Mouse (Mus musculus): ENCODE measurements around the gene Cdk5r2. TPM values are rescaled to one million over a fixed set of nuclear protein-coding genes. Genes with fewer than 3 reads are reported as not detected.

The Cdk5r2 gene
- polyA plus RNA-seq, 1 experiment from 2014 or later, result 5.6 TPM

DNA sequence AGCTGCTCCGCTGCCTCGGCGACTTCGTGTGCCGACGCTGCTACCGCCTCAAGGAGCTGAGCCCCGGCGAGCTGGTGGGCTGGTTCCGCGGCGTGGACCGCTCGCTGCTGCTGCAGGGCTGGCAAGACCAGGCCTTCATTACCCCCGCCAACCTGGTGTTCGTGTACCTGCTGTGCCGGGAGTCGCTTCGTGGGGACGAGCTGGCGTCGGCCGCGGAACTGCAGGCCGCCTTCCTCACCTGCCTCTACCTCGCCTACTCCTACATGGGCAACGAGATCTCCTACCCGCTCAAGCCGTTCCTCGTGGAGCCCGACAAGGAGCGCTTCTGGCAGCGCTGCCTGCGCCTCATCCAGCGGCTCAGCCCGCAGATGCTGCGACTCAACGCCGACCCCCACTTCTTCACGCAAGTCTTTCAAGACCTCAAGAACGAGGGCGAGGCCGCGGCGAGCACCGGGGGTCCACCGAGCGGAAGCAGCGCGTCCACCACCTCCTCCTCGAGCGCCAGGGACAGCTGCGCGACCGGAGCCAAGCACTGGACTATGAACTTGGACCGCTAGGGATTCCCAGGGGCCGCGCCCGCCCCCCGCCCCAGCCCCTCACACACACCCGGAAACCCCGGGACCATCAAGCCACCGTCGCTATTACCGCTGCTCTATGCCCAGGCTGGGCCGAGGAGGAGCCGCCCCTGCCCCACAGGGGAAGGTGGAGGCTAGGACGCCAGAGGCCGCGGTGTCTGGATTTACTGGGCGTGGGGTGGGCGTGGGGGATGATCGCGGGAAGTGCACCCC, 1.1 kb downstream of the Cdk5r2 start:
- Histone ChIP-seq H3K36me3 (no peaks in the 10 kb centered on the region), H3K9me3 (no peaks in the 10 kb centered on the region), H3K9ac (replicated peaks) (peak overlapping the region; percentile 94), H3K4me2 (replicated peaks) (peak overlapping the region; percentile 96), H3K4me1 (peaks cover 69% of the 10 kb centered on the region), H3K27ac (replicated peaks) (peak overlapping the region; percentile 93), H3K27me3 (peaks cover 51% of the 10 kb centered on the region), H3K4me3 (peak overlapping the region; percentile 87)
- 1% methylated on average over 71 of the region's 74 CpGs for WGBS
- no peak for ATAC-seq (ENCODE audit: low FRiP score, low read depth)

DNA sequence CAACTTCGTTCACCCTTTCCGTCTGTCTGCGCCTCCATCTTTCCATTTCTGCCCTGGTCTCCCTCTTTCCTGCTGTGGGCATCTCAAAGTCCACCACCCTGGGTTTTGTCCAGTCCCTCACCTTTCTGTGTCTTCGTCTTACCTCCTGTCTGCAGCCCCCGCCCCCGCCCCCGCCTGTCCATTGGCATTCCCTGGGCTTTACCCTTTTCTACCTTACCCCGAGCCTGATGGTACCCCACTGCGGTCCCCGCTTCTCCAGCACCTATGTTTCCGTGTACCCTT, 1.6 kb downstream of the Cdk5r2 start:
- Histone ChIP-seq H3K9ac (replicated peaks) (peak overlapping the region; percentile 94), H3K4me1 (peaks cover 63% of the 10 kb centered on the region), H3K4me2 (replicated peaks) (peak overlapping the region; percentile 96), H3K9me3 (no peaks in the 10 kb centered on the region), H3K27me3 (peaks cover 51% of the 10 kb centered on the region), H3K4me3 (peak overlapping the region; percentile 87), H3K27ac (replicated peaks) (0 out of 2 replicates have a peak overlapping the region, but pooled peaks have one; percentile 42), H3K36me3 (no peaks in the 10 kb centered on the region)
- ATAC-seq (ENCODE audit: low FRiP score, low read depth), result no peak
- WGBS, result 2% methylated on average over 11 of the region's 11 CpGs

DNA sequence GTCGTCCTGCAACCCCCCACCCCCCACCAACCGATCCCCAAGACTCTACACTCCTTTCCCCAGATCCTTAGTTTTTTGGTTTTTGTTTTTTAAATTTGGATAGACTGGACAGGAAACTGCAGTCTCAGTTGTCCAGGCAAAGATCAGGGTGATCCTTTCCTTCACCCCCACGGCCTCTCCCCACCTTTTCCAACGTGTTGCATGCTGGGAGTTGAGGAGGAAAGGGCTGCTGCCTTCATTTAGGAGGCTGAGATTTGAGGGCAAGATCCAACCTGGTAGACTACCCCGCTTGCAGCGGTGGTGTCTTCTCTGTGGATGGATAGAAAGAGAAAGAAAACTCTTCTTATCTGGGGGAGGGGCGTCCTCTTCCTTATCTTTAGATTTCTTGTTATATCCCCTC, 2.1 kb downstream of the Cdk5r2 start:
- H3K4me1 ChIP-seq, result peaks cover 59% of the 10 kb centered on the region
- H3K27me3 ChIP-seq, result peaks cover 51% of the 10 kb centered on the region
- H3K4me2 ChIP-seq (replicated peaks), result peak overlapping the region; percentile 96
- H3K27ac ChIP-seq (replicated peaks), result 0 out of 2 replicates have a peak overlapping the region, but pooled peaks have one; percentile 42
- no peak for ATAC-seq (ENCODE audit: low FRiP score, low read depth)
- H3K9ac ChIP-seq (replicated peaks), result peak overlapping the region; percentile 94
- no peaks in the 10 kb centered on the region for H3K9me3 ChIP-seq
- no peaks in the 10 kb centered on the region for H3K36me3 ChIP-seq
- peak overlapping the region; percentile 87 for H3K4me3 ChIP-seq
- 2% methylated on average over 7 of the region's 7 CpGs for WGBS

DNA sequence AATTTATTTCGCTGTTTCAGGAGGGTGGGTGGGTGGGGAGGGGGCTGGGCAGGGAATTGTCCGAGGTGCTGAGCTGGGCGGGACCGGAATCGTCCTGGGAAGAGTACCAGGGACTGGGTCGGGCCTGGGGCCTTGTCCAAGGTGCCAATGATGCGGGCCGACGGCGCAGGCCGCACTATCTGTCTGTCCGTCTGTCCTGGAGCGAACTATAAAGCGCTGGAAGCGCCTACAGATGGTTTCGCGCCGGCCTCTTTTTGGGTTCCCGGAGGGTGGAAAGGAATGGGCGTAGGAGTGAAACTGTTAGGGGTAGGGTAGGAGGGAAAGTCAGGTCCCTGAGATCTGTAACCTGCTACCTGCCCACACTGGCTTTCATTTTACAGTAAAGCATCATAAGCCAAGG, 2.5 kb downstream of the Cdk5r2 start:
- 6% methylated on average over 20 of the region's 20 CpGs for WGBS
- Histone ChIP-seq H3K4me2 (replicated peaks) (peak overlapping the region; percentile 96), H3K4me3 (peak overlapping the region; percentile 87), H3K27me3 (peaks cover 51% of the 10 kb centered on the region), H3K9me3 (no peaks in the 10 kb centered on the region), H3K27ac (replicated peaks) (no peak overlapping the region), H3K9ac (replicated peaks) (peak overlapping the region; percentile 94), H3K4me1 (peaks cover 55% of the 10 kb centered on the region), H3K36me3 (no peaks in the 10 kb centered on the region)
- no peak for ATAC-seq (ENCODE audit: low FRiP score, low read depth)

DNA sequence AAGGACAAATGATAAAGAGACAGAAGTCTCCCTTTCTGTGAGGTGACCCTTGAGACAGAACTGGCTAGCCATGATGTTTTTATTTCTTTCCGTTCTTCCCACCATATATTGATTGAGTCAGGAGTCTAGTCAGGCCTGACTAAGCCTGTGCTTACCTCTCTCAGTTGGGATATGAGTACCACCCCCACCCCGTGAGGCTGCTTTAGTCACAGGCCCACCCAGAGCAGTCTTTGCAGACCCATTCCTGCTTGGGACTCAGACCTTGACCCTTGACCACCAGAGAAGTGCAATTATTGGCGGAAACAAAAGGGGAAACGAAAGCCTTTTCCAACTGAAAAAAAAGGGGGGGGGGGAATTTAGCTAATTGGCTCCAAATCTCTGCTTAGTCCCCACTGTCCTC, 2.9 kb downstream of the Cdk5r2 start:
- H3K9me3 ChIP-seq, result no peaks in the 10 kb centered on the region
- H3K36me3 ChIP-seq, result no peaks in the 10 kb centered on the region
- H3K27ac ChIP-seq (replicated peaks), result peak overlapping the region; percentile 60
- H3K4me3 ChIP-seq, result peak overlapping the region; percentile 87
- WGBS, result 7% methylated on average over 4 of the region's 4 CpGs
- peaks cover 54% of the 10 kb centered on the region for H3K4me1 ChIP-seq
- H3K4me2 ChIP-seq (replicated peaks), result peak overlapping the region; percentile 96
- no peak for ATAC-seq (ENCODE audit: low FRiP score, low read depth)
- peak overlapping the region; percentile 58 for H3K9ac ChIP-seq (replicated peaks)
- H3K27me3 ChIP-seq, result peaks cover 50% of the 10 kb centered on the region

DNA sequence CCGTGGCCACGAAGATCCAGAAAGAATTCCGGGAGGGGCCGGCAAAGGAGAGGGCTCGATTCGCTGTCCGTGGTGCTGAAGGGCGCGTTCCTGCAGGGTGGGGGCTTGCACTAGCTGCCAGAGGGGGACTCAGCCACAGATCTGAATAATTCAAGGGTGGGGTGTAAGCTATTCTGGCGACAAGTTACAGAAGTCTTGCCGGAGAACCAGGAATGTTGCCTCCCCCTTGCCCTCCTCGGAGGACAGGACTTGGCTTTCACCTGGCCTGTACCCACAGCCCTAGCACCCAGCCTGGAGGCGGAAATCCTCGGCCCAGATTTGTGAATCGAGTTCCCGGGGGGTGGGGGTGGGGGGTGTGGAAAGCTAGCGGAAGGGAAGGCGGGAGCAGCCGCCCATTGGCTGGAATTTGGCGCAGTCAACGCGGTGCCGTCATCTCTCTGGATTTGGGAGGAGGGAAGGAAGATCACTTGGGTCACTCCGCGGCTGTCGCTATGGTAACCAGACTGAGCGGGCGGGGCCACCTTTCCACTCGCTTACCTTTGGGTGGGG, 3.5 kb downstream of the Cdk5r2 start:
- Histone ChIP-seq H3K4me2 (replicated peaks) (peak overlapping the region; percentile 96), H3K27ac (replicated peaks) (peak overlapping the region; percentile 60), H3K4me1 (peaks cover 54% of the 10 kb centered on the region), H3K4me3 (peak overlapping the region; percentile 87), H3K27me3 (peaks cover 44% of the 10 kb centered on the region), H3K9ac (replicated peaks) (peak overlapping the region; percentile 58), H3K9me3 (no peaks in the 10 kb centered on the region), H3K36me3 (no peaks in the 10 kb centered on the region)
- under 1% methylated on average over 29 of the region's 29 CpGs for WGBS
- ATAC-seq (ENCODE audit: low FRiP score, low read depth), result peak; percentile 47

DNA sequence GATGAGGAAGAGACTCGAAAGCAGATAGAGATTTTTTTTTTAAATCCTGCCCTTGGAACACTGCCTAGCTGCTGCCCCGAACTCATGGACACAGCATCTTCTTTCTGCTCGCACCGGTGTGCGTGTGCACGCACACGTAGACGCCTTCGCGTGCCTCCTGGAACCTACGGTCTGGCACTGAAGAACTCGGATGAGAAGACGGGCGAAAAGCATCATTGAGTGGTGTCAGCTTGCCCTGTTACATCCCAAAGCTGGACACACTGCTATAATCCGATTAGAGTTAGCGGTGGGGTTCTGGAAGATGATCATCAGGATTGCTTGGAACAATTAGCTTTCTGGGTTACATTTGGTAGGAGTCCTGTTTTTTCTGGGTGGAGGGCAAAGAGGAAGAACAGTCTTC, 4.1 kb downstream of the Cdk5r2 start:
- H3K4me3 ChIP-seq, result peak overlapping the region; percentile 87
- H3K4me2 ChIP-seq (replicated peaks), result peak overlapping the region; percentile 96
- H3K4me1 ChIP-seq, result peaks cover 51% of the 10 kb centered on the region
- no peak for ATAC-seq (ENCODE audit: low FRiP score, low read depth)
- WGBS, result 1% methylated on average over 16 of the region's 16 CpGs
- H3K27me3 ChIP-seq, result peaks cover 38% of the 10 kb centered on the region
- peak overlapping the region; percentile 37 for H3K9ac ChIP-seq (replicated peaks)
- no peaks in the 10 kb centered on the region for H3K36me3 ChIP-seq
- H3K27ac ChIP-seq (replicated peaks), result no peak overlapping the region; the same call in 1 of the 2 replicates
- no peaks in the 10 kb centered on the region for H3K9me3 ChIP-seq

DNA sequence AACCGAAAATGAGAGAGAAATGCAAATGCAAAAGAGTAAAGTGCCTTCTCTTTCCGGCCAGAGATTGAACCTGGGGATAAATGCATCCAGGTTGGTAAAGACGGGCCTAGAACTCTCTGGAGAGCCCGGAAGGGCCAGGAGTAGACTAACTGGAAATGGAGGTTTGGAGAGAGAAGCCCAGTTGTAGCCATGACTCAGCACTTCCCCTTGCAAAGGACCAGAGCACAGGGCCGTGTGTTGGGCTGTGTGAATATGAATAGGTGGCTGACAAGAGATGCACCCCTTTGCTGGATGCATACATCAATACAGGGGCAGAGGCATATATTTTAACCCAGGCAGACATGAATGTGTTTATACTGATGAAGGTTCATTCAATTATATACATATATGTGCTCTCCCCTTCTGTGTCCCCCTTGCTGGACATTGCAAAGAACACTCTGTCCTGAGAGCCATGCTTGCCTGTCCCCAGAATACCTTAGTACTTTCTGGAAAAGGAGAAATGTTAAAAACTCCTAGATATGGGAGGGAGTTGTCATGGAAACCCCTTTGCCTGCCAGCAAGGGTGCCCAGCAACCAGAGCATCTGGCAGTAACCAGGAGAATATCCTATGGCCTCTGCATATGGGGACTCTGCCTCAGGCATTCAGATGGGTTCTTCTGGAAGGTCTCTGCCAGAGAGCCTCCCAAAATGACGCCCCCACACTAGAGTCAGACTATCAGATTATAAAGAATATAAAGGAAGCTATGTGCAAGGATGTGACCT, 4.7 kb downstream of the Cdk5r2 start:
- peak overlapping the region; percentile 96 for H3K4me2 ChIP-seq (replicated peaks)
- H3K4me1 ChIP-seq, result peaks cover 45% of the 10 kb centered on the region
- no peak for ATAC-seq (ENCODE audit: low FRiP score, low read depth)
- H3K9me3 ChIP-seq, result no peaks in the 10 kb centered on the region
- H3K9ac ChIP-seq (replicated peaks), result peak overlapping the region; percentile 37; the same call in 1 of the 2 replicates
- H3K27ac ChIP-seq (replicated peaks), result no peak overlapping the region; the same call in 1 of the 2 replicates
- H3K27me3 ChIP-seq, result peaks cover 36% of the 10 kb centered on the region
- WGBS, result 40% methylated on average over 6 of the region's 6 CpGs
- peak overlapping the region; percentile 87; the same call in 1 of the 2 replicates for H3K4me3 ChIP-seq
- H3K36me3 ChIP-seq, result no peaks in the 10 kb centered on the region

DNA sequence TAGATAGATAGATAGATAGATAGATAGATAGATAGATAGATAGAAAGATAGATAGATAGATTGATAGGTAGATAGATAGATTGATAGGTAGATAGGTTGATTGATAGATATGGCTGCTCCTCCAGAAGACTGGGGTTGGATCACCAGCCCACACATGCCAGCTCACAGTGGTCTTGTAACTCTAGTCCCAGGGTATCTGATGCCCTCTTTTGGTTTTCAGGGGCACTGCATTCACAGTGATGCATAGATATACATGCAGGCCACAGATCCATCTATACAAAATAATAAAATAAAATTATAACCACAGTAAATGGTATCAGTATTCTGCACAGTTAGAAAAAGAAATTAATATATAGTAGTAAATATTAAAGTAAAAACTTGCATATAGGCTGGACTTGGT, 7.0 kb downstream of the Cdk5r2 start:
- ATAC-seq (ENCODE audit: low FRiP score, low read depth), result no peak
- no peaks in the 10 kb centered on the region for H3K36me3 ChIP-seq
- H3K4me2 ChIP-seq (replicated peaks), result no peak overlapping the region
- no peak overlapping the region for H3K27ac ChIP-seq (replicated peaks)
- H3K9me3 ChIP-seq, result no peaks in the 10 kb centered on the region
- no peak overlapping the region for H3K9ac ChIP-seq (replicated peaks)
- H3K27me3 ChIP-seq, result peaks cover 23% of the 10 kb centered on the region
- peaks cover 27% of the 10 kb centered on the region for H3K4me1 ChIP-seq
- H3K4me3 ChIP-seq, result no peak overlapping the region

DNA sequence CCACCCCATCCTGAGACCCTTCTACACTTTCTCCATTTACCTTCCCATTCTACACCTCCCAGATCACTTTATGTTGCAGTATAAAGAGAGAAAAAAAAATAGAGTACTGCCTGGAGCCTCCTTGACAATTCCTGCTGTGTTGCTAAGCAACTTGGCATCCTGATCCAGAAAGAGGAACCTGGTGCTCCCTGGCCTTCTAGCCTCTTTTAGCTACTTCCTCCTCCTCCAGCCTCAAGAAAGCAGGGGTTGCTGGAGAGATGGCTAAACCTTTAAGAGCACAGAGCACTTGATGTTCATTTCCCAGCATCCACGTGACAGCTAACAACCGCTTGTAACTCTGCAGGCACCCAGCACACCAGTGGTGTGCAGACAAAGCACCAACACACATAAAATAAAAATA, 17.5 kb downstream of the Cdk5r2 start:
- Histone ChIP-seq H3K4me3 (no peak overlapping the region), H3K9me3 (no peaks in the 10 kb centered on the region), H3K9ac (replicated peaks) (no peak overlapping the region), H3K27me3 (peaks cover 3% of the 10 kb centered on the region; the same call in 1 of the 2 replicates), H3K27ac (replicated peaks) (no peak overlapping the region), H3K4me2 (replicated peaks) (no peak overlapping the region), H3K36me3 (no peaks in the 10 kb centered on the region), H3K4me1 (no peaks in the 10 kb centered on the region)
- 56% methylated on average over 2 of the region's 2 CpGs for WGBS
- ATAC-seq (ENCODE audit: low FRiP score, low read depth), result no peak

DNA sequence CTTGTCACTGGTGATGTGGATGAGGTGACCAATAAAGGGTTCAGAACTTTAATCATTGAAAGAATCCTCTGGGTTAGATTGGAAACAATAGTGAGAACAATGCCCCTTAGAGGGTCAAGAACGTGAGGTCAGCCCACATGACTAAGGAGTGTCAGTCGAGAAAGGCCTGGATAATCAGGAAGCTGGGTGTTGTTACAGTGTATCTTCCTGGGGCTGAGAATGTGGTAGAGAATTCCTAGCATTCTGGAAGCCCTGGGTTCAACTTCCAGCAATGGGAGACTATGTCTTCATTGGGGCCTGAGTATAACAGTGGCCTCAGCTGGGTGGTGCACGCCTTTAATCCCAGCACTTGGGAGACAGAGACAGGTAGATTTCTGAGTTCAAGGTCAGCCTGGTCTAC, 22.5 kb downstream of the Cdk5r2 start:
- H3K4me1 ChIP-seq, result peaks cover 6% of the 10 kb centered on the region
- ATAC-seq (ENCODE audit: low FRiP score, low read depth), result no peak
- H3K9ac ChIP-seq (replicated peaks), result no peak overlapping the region
- WGBS, result 67% methylated on average over 3 of the region's 3 CpGs
- peaks cover 45% of the 10 kb centered on the region for H3K27me3 ChIP-seq
- no peak overlapping the region for H3K27ac ChIP-seq (replicated peaks)
- H3K9me3 ChIP-seq, result no peaks in the 10 kb centered on the region
- no peak overlapping the region for H3K4me3 ChIP-seq
- H3K4me2 ChIP-seq (replicated peaks), result no peak overlapping the region
- no peaks in the 10 kb centered on the region for H3K36me3 ChIP-seq

DNA sequence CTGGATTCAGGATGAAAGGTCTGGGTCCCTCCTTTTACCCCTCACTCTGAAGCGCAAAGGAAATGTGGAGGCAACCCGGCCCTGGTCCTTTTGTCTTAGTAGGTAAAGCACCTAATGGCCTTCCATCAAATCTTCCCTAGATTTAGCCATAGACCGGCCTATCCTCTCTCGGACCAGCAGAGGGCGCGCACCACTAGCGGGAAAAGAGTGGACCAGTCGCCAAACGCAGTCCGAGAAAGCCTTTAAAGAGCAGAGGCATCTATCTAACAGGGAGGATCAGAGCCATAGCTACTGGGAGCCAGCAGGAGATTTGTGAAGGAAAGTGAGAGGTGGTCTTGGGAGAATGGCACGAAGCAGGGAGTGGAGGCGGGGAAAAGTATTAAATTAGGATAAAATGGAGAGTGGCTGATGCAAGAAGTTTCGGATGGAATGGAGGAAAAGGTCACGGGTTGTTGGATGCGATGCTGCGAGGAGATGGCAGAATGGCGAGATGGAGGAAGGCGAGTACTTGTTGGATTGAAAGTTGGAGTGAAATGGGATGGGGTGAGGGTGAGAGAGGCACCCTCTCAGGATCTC, 26.1 kb downstream of the Cdk5r2 start:
- H3K9me3 ChIP-seq, result no peaks in the 10 kb centered on the region
- H3K27ac ChIP-seq (replicated peaks), result no peak overlapping the region
- WGBS, result under 1% methylated on average over 18 of the region's 18 CpGs
- no peaks in the 10 kb centered on the region for H3K36me3 ChIP-seq
- ATAC-seq (ENCODE audit: low FRiP score, low read depth), result no peak
- H3K9ac ChIP-seq (replicated peaks), result no peak overlapping the region
- H3K4me1 ChIP-seq, result peaks cover 28% of the 10 kb centered on the region
- peaks cover 78% of the 10 kb centered on the region for H3K27me3 ChIP-seq
- peak overlapping the region; percentile 19; the same call in 1 of the 2 replicates for H3K4me2 ChIP-seq (replicated peaks)
- H3K4me3 ChIP-seq, result no peak overlapping the region

Data from midbrain, embryonic 12.5 days (tissue).